Mouse (Mus musculus): ENCODE results near the gene Ccnd3.

DNA sequence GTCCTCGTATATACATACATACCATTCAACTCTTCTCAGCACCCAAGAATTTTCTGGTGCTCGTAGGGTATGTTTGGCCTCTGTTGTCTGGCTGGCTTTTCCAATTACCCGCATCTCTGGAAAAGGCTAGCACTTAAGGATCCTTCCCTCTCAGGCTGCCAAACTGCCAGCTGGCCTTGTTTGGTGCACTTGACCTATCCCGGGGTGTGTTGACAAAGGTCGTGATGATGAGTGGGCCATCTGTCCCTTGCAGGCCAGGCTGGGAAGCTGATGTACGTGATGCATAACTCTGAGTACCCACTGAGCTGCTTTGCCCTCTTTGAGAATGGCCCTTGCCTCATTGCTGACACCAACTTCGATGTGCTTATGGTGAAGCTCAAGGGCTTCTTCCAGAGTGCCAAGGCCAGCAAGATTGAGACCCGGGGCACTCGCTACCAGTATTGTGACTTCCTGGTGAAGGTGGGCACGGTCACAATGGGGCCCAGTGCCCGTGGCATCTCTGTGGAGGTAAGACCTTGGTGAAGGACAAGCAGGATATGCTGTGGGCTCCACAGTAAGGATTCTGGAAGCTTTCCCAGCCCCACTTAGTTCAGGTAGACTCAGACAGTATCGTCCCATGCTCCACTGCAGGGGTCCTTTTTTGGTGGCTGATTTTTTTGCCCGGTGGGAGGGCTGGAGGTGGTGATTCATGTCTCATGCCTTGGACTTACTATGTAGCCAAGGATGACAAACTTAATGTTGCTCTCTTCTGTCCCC is 113.9 kb downstream of the Ccnd3 start:
- TF ChIP-seq CTCF (IDR thresholded peaks at IDR 0.05; ENCODE audit: low read depth, low read length) (no peak), POLR2A (IDR thresholded peaks at IDR 0.05; ENCODE audit: insufficient read depth, low read length) (no peak), EP300 (IDR thresholded peaks at IDR 0.05; ENCODE audit: insufficient read depth, low read depth, low read length) (no peak)
